Mouse (Mus musculus) stomach, postnatal 0 days (tissue): ENCODE measurements at regions not wholly inside any gene's neighbourhood (a gene's known extent, or its start where the extent isn't known, plus 50 kb on each side); places are given as distances from the start of the nearest gene placed in this dataset.

Experiments
- CTCF ChIP-seq: IDR thresholded peaks from 2 replicates; pipeline ENCODE4 v1.5.1; 2016; ENCODE audit warnings: antibody characterized with exemption, low read depth, mild to moderate bottlenecking, moderate library complexity
- EP300 ChIP-seq: optimal IDR thresholded peaks from 2 replicates; pipeline ENCODE3; 2016; ENCODE audit warnings: antibody characterized with exemption

DNA sequence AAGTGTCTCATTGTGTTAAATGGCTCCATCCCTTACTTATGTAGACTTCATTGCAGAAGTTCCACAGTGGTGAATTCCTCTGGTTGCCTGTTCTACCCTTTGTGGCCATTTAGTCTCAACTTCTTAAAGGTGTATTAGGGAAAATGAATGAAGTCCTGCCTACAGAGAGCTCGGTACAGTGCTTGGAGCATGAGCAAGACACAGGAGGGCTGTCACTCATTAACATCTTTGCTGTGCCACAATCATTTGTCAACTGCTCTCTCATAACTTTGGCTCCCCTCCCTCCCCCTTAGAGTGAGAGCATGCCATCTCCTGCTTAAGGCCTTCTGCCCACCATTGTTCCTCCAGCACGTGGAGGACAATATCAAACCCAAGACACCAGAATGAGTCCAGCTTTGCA lies 90.5 kb upstream of the Vav3 start:
- TF ChIP-seq EP300 (no peak), CTCF (no peak)
